Mouse (Mus musculus) retina, embryonic 14.5 days (tissue): Measurements from ENCODE around the gene Olfr372.
"Not testable (repeated sequence)": the region's sequence is repeated elsewhere in the genome, so short reads cannot be mapped to it uniquely, and the experiment has no call there.

Experiments
- DNase-seq: peaks from one replicate; pipeline ENCODE4 v3.0.0-alpha.2; 2015; ENCODE audit warnings: low spot score

Gene Olfr372

DNA sequence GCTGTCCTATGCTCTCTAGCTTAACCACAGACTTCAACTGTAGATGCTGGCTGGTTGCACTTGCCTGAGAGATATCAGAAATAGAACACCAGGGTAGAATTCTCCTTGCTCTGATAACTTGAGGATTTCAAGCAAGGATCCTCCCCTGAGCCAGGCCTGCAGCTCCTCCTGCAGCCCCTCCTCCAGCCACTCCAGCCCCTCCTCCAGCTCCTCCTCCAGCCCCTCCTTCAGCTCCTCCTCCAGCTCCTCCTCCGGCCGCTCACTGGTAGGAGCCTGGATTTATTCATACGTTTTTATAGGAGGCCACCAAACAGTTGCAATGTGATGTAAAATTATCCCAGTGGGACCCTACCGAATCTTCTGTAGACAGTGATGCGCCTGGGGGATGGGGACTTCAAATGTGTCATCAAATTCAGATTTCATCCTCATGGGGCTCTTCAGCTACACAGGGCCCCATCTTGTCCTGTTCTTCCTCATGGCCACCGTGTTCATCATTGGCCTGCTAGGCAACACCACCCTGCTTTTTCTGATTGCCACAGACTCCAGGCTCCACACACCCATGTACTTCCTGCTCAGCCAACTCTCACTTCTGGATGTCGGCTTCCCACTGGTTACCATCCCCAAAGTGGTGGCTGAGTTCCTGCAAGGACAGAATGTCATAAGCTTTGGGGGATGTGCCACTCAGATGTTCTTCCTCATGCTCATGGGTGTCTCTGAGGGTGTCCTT, 58.5 kb downstream of the Olfr372 start:
- DNase-seq: not testable (repeated sequence)

DNA sequence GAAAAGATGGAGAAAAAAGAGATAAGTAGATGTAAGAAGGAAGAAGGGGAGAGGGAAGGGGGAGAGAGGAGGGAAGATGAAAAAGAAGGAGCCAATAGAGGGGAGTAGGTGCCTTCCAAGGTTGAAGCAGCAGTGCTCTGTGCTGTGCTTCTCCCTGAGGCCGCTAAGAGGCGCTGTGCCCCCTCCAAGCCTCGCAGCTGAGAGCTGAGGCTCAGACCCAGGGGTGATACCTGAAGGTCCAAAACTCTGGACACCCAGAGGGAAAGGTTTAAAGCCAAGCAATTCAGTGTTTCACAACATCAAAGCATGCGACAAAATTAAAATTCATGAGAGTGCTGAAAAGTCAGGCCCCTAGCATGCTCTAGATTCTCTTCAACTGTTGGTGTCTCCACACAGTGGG, 64.1 kb downstream of the Olfr372 start:
- no peak for DNase-seq

- DNase-seq: no peak
These were observed 65.7 kb downstream of the Olfr372 start, which contains the start of gene Olfr374 for GRCm38 (mm10) chr8:72106740-72107139. Olfr374 (plus strand) TSS chr8:72107040.
